In genomic region chr4:123593664-123594063, GRCm38 (mm10) we compare ENCODE assay signal across 10 mouse cellular contexts.
DNase-seq lines count a peak whose midpoint lies in the region; ATAC-seq and TF ChIP-seq lines count a peak whose summit lies in the region.
"Had no signal": no experiment of that assay in that cellular context is flagged by ENCODE, and none has a peak within 500 bp of the region (broad histone marks: within the 10 kb centered on the region; RNA-seq: fewer than 3 reads in every experiment).

No protein-coding gene starts in this region.

- H3K4me2 ChIP-seq in intestine, embryonic 14.5 days (ENCODE audit: low read length): no peak overlapping the region
- no peak overlapping the region for H3K4me2 ChIP-seq in intestine, postnatal 0 days (replicated peaks; ENCODE audit: low read depth)
- H3K4me2 ChIP-seq in embryonic facial prominence, embryonic 15.5 days (replicated peaks): no peak overlapping the region
- H3K4me2 ChIP-seq in hindbrain, embryonic 15.5 days: no peak overlapping the region
- no peak overlapping the region for H3K4me2 ChIP-seq in midbrain, embryonic 14.5 days (ENCODE audit: low read length)

- H3K36me3 ChIP-seq in intestine, embryonic 14.5 days (ENCODE audit: control insufficient read depth, insufficient read depth, low read length): no peaks in the 10 kb centered on the region
- H3K36me3 ChIP-seq in intestine, postnatal 0 days (ENCODE audit: control insufficient read depth, insufficient read depth): no peaks in the 10 kb centered on the region
- no peaks in the 10 kb centered on the region for H3K36me3 ChIP-seq in embryonic facial prominence, embryonic 15.5 days
- H3K36me3 ChIP-seq in hindbrain, embryonic 15.5 days: no peaks in the 10 kb centered on the region
- no peaks in the 10 kb centered on the region for H3K36me3 ChIP-seq in midbrain, embryonic 14.5 days (ENCODE audit: control insufficient read depth, insufficient read depth, low read length)

- 30% methylated on average over 3 of the region's 3 CpGs for WGBS in intestine, embryonic 14.5 days
- 44% methylated on average over 3 of the region's 3 CpGs for WGBS in intestine, postnatal 0 days
- WGBS in embryonic facial prominence, embryonic 15.5 days: 42% methylated on average over 3 of the region's 3 CpGs
- WGBS in hindbrain, embryonic 15.5 days: 29% methylated on average over 3 of the region's 3 CpGs
- WGBS in midbrain, embryonic 14.5 days: 26% methylated on average over 3 of the region's 3 CpGs

- H3K4me1 ChIP-seq in intestine, embryonic 14.5 days (replicated peaks; ENCODE audit: control insufficient read depth, insufficient read depth, low read length): peaks cover 23% of the 10 kb centered on the region
- 0 out of 2 replicates have a peak, but pooled peaks cover 4% of the 10 kb centered on the region for H3K4me1 ChIP-seq in intestine, postnatal 0 days (replicated peaks; ENCODE audit: control insufficient read depth, insufficient read depth, low read length)
- peaks cover 36% of the 10 kb centered on the region for H3K4me1 ChIP-seq in embryonic facial prominence, embryonic 15.5 days
- peaks cover 44% of the 10 kb centered on the region for H3K4me1 ChIP-seq in hindbrain, embryonic 15.5 days (replicated peaks)
- H3K4me1 ChIP-seq in midbrain, embryonic 14.5 days (ENCODE audit: control insufficient read depth, insufficient read depth, low read length): peaks cover 36% of the 10 kb centered on the region

- no peaks in the 10 kb centered on the region for H3K9me3 ChIP-seq in intestine, embryonic 14.5 days (ENCODE audit: control insufficient read depth, low read length)
- no peaks in the 10 kb centered on the region for H3K9me3 ChIP-seq in intestine, postnatal 0 days (ENCODE audit: control insufficient read depth)
- no peaks in the 10 kb centered on the region for H3K9me3 ChIP-seq in embryonic facial prominence, embryonic 15.5 days (replicated peaks)
- no peaks in the 10 kb centered on the region for H3K9me3 ChIP-seq in hindbrain, embryonic 15.5 days
- no peaks in the 10 kb centered on the region for H3K9me3 ChIP-seq in midbrain, embryonic 14.5 days (ENCODE audit: control insufficient read depth, low read length)

- H3K27ac ChIP-seq in intestine, embryonic 14.5 days (ENCODE audit: low read depth): peak overlapping the region; percentile 70
- H3K27ac ChIP-seq in intestine, postnatal 0 days (ENCODE audit: low read depth, low read length): no peak overlapping the region
- peak overlapping the region; percentile 63; the same call in 1 of the 2 replicates for H3K27ac ChIP-seq in embryonic facial prominence, embryonic 15.5 days (replicated peaks)
- H3K27ac ChIP-seq in hindbrain, embryonic 15.5 days (replicated peaks): peak overlapping the region; percentile 74
- peak overlapping the region; percentile 46; the same call in 1 of the 2 replicates for H3K27ac ChIP-seq in midbrain, embryonic 14.5 days (replicated peaks; ENCODE audit: low read depth, low read length)
- H3K27ac ChIP-seq: liver, embryonic 14.5 days had no signal

- TF ChIP-seq CTCF in intestine, postnatal 0 days (IDR thresholded peaks at IDR 0.05; ENCODE audit: low read depth): no peak

- no peak for ATAC-seq in intestine, embryonic 14.5 days (replicated peaks; ENCODE audit: low FRiP score, low TSS enrichment, low read depth)
- ATAC-seq in intestine, postnatal 0 days: no peak
- ATAC-seq in embryonic facial prominence, embryonic 15.5 days (ENCODE audit: insufficient number of reproducible peaks, low FRiP score, low TSS enrichment, low read depth): no peak
- ATAC-seq in hindbrain, embryonic 15.5 days (ENCODE audit: low FRiP score, low read depth): no peak
- no peak for ATAC-seq in midbrain, embryonic 14.5 days (ENCODE audit: low FRiP score, low TSS enrichment)

- no peaks in the 10 kb centered on the region for H3K27me3 ChIP-seq in intestine, embryonic 14.5 days (replicated peaks; ENCODE audit: control insufficient read depth, insufficient read depth, low read length)
- H3K27me3 ChIP-seq in intestine, postnatal 0 days (replicated peaks; ENCODE audit: control insufficient read depth, insufficient read depth, low read length): no peaks in the 10 kb centered on the region
- no peaks in the 10 kb centered on the region for H3K27me3 ChIP-seq in embryonic facial prominence, embryonic 15.5 days
- no peaks in the 10 kb centered on the region for H3K27me3 ChIP-seq in hindbrain, embryonic 15.5 days
- H3K27me3 ChIP-seq in midbrain, embryonic 14.5 days (ENCODE audit: control insufficient read depth, insufficient read depth, low read length): no peaks in the 10 kb centered on the region

- H3K4me3 ChIP-seq in intestine, embryonic 14.5 days (ENCODE audit: low read depth, low read length): no peak overlapping the region
- no peak overlapping the region for H3K4me3 ChIP-seq in intestine, postnatal 0 days (ENCODE audit: low read depth, low read length)
- H3K4me3 ChIP-seq in embryonic facial prominence, embryonic 15.5 days (replicated peaks): no peak overlapping the region
- no peak overlapping the region for H3K4me3 ChIP-seq in hindbrain, embryonic 15.5 days
- H3K4me3 ChIP-seq in midbrain, embryonic 14.5 days (replicated peaks; ENCODE audit: low read depth, low read length): no peak overlapping the region

- H3K9ac ChIP-seq in intestine, embryonic 14.5 days (ENCODE audit: low read length): no peak overlapping the region
- H3K9ac ChIP-seq in intestine, postnatal 0 days (ENCODE audit: low read depth, low read length): no peak overlapping the region
- no peak overlapping the region for H3K9ac ChIP-seq in embryonic facial prominence, embryonic 15.5 days
- no peak overlapping the region for H3K9ac ChIP-seq in hindbrain, embryonic 15.5 days
- no peak overlapping the region for H3K9ac ChIP-seq in midbrain, embryonic 14.5 days (replicated peaks; ENCODE audit: low read length)
- H3K9ac ChIP-seq: liver, embryonic 14.5 days had no signal

- no peak for DNase-seq in intestine, embryonic 14.5 days (ENCODE audit: low spot score)
- DNase-seq in midbrain, embryonic 14.5 days: no peak
- DNase-seq in right cerebral cortex, postnatal 4 days: no peak
- DNase-seq in natural killer cell, adult 2 months (ENCODE audit: low spot score in 2 of 2): no peak
- DNase-seq in left cerebral cortex, adult 8-10 months (ENCODE audit: low spot score in 2 of 2): no peak
- DNase-seq: cerebellum, adult 9-11 months had no signal
